Mouse (Mus musculus) heart, adult 11 months (tissue): ENCODE data around the gene Fabp1.
A peak's percentile ranks its signal among the peaks of the same experiment; 100 is the strongest.

ENCODE experiments used
- DNase-seq: peaks from one replicate; pipeline ENCODE4 v3.0.0; 2022

Fabp1 gene

GRCm38 (mm10) chr6:71212471-71212870, 12.8 kb downstream of the Fabp1 start:
- peak; percentile 60 for DNase-seq

DNA sequence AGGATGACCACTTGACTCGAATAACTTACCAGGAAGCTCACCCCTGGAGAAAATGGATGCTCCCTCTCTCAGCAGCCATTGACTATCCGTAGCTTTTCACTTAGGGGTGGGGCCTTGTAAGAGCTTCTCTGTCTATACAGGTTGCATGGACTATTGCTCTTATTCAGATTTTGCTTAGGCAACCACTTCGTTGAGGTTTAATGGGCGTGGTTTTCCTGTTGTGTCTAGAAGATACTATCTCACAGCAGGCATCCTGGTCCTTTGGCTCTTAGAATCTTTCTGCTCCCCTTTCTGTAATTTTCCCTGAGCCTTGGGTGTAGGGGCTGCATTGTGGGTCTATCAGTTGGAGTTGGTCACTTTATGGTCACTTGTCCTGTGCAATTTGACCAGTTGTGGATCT, 21.9 kb downstream of the Fabp1 start:
- no peak for DNase-seq

GRCm38 (mm10) chr6:71224184-71224943, 24.7 kb downstream of the Fabp1 start:
- peak; percentile 78 for DNase-seq

GRCm38 (mm10) chr6:71226544-71226943, 26.9 kb downstream of the Fabp1 start:
- DNase-seq = peak; percentile 81

GRCm38 (mm10) chr6:71227157-71227770, 27.6 kb downstream of the Fabp1 start:
- DNase-seq = peak; percentile 87

- peak; percentile 90 for DNase-seq
These were observed 35.5 kb downstream of the Fabp1 start for GRCm38 (mm10) chr6:71235121-71235520.

DNA sequence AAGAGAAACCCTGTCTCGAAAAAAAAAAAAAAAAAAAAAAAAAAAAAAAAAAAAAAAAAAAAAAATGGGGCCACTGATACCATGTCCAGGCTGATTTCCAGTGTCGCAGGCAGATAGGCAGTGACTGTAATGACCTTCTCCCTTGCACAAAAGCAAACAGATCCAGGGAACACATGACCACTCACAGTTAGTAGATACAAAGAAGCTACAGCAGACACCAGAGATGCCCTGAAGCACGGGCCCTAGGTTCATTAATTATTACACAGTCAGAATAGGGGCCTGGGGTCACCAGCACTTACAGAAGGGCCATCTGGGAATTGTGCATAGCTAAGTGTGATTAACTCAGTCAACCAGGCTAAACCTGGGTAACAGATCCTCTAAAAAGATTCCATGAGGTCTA, 36.3 kb downstream of the Fabp1 start:
- DNase-seq = peak; percentile 87

- DNase-seq = peak; percentile 83
These were observed 36.9 kb downstream of the Fabp1 start for GRCm38 (mm10) chr6:71236506-71236905.

- peak; percentile 80 for DNase-seq
These were observed 37.4 kb downstream of the Fabp1 start for GRCm38 (mm10) chr6:71237031-71237431.

GRCm38 (mm10) chr6:71239069-71239750, 39.6 kb downstream of the Fabp1 start:
- peak; percentile 89 for DNase-seq

DNA sequence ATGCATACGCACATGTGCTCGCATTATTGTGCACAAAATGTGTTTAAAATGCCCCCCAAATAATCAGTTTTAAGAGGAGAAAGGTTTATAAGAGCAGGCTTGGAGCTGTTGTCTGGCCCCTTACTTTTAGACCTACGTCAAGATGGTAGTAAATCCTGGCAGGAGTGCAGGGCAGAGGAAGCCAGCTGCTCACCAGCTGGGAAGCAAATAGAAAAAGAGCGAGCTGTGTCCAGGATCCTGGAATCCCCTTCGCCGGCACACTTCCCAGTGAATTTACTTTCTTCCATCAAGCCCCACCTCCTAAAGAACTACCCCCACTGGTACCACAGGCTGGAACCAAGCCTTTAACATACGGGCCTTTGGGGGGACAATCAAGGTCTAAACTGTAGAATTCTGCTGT, 41.2 kb downstream of the Fabp1 start:
- no peak for DNase-seq

- DNase-seq = no peak
These were observed 43.2 kb downstream of the Fabp1 start for GRCm38 (mm10) chr6:71242811-71243210.

DNA sequence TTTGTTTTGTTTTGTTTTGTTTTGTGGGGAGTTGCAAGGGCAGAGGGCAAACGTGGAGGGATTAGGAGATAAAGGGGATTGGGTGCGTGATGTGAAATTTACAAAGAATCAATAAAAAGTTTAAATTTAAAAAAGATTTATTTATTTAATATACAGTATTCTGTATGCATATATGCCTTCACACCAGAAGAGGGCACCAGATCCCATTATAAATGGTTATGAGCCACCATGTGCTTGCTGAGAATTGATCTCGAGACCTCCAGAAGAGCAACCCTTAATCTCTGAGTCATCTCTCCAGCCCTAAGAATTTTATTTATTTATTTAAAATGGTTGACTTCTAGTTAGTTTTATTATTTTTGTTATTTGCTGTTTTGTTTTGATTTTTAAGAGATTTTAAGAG, 43.6 kb downstream of the Fabp1 start:
- no peak for DNase-seq

- DNase-seq = peak; percentile 46
These were observed 48.8 kb downstream of the Fabp1 start for GRCm38 (mm10) chr6:71248420-71248819.

DNA sequence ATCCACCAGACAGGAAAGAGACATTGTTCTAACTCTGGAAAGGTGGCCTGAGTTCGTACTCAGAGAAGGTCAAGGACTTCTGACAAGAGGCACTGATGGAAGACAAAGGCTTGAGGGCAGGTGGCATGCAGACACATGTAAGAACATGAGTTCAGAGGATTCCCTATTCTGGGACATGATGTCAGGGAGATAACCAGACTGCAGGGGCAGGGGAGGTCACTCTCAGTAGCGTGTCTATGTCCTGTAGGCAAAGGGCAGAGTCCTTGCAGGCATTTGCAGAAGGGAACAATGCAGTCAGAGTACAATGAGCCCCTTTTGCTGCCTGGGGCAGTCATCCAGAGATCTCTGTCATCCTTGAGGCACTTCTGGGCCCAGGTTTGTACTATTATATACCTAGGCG, 50.0 kb downstream of the Fabp1 start:
- DNase-seq = peak; percentile 87

GRCm38 (mm10) chr6:71250951-71251350, 51.3 kb downstream of the Fabp1 start:
- no peak for DNase-seq

DNA sequence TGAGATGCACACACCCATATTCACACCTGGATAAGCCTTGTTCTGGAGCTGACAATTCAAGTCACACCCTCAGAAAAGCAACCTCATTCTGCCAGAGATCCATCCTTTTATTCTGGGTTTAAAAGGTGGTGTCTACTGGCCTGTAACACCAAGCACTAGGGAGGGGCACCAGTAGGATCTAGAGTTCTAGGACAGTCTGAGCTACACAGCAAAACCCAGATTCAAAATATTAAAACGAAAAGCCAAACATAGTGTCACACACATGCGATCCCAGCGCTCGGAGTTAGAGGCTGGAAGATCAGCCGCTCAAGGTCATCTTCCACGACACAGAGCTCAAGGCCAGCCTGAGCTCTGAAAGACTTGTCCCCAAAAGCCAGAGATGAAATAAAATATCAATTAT, 54.8 kb downstream of the Fabp1 start:
- peak; percentile 46 for DNase-seq
